Mouse (Mus musculus): ENCODE measurements around the gene Washc1.

DNA sequence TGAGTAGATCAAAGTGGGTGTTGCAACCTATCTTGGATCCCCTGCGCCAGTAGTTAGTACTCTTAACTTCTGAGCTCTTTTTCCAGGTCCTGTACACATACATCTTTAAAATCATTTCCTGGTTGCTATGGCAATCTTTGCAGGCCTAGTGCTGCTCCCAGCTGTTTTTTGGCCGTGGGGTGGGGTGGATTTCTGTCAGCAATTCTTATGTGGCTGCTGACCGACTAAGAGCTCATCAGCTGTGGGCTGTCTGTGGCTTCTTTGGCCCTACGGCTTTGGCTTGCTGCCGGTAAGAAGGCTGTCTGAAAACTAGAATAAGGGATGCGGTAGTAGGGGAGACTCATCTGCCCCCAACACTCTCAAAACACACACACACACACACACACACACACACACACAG is 599 bp upstream of the Washc1 start:
- TF ChIP-seq POLR2A (IDR thresholded peaks at IDR 0.05; ENCODE audit: borderline replicate concordance, extremely low read depth, low read depth, low read length) = no peak
- TF ChIP-seq CTCF (IDR thresholded peaks at IDR 0.05; ENCODE audit: insufficient read depth, low read length) = no peak
